Mouse (Mus musculus) neural tube, embryonic 15.5 days (tissue): ENCODE data around the gene Tex9. TPM values are rescaled to one million over a fixed set of nuclear protein-coding genes. Genes with fewer than 3 reads are reported as not detected.
A peak's percentile ranks its signal among the peaks of the same experiment; 100 is the strongest.

Source experiments
- ATAC-seq: fragments of 200-750 bp; cut with Nextera tagmentation; 2 replicates; pipeline ENCODE4 v1.8.0; 2017; ENCODE audit warnings: mild to moderate bottlenecking, moderate TSS enrichment, moderate library complexity; ENCODE audit not compliant: low FRiP score
- H3K27ac ChIP-seq: fragments of 300-500 bp; sonication (generic); replicated peaks from 2 replicates; pipeline ENCODE4 v1.5.1; 2015; ENCODE audit warnings: mild to moderate bottlenecking, inconsistent platforms
- H3K27me3 ChIP-seq: fragments of 300-500 bp; sonication (generic); replicated peaks from 2 replicates; pipeline ENCODE4 v1.6.1; 2015; ENCODE audit warnings: inconsistent platforms
- H3K36me3 ChIP-seq: fragments of 300-500 bp; sonication (generic); 2 replicates; pipeline ENCODE4 v1.6.1; 2015; ENCODE audit warnings: inconsistent platforms
- H3K4me1 ChIP-seq: fragments of 300-500 bp; sonication (generic); 2 replicates; pipeline ENCODE4 v1.6.1; 2015; ENCODE audit warnings: inconsistent platforms
- H3K4me2 ChIP-seq: fragments of 300-500 bp; sonication (generic); 2 replicates; pipeline ENCODE4 v1.6.1; 2015; ENCODE audit warnings: inconsistent platforms, mild to moderate bottlenecking, moderate library complexity
- H3K4me3 ChIP-seq: fragments of 300-500 bp; sonication (generic); replicated peaks from 2 replicates; pipeline ENCODE4 v1.5.1; 2015; ENCODE audit warnings: mild to moderate bottlenecking, inconsistent platforms
- H3K9ac ChIP-seq: fragments of 300-500 bp; sonication (generic); replicated peaks from 2 replicates; pipeline ENCODE4 v1.6.1; 2015; ENCODE audit warnings: mild to moderate bottlenecking, inconsistent platforms
- H3K9me3 ChIP-seq: fragments of 300-500 bp; sonication (generic); replicated peaks from 2 replicates; pipeline ENCODE4 v1.6.1; 2016; ENCODE audit warnings: inconsistent platforms
- WGBS: fragments of 180-500 bp; shearing (Covaris S2); methylation state at CpG from one replicate; pipeline ENCODE4 v1.1.7; 2015; ENCODE audit warnings: mixed read lengths; 5-methylcytosine and 5-hydroxymethylcytosine counted together
- polyA plus RNA-seq: library from polyadenylated mRNA; unstranded; fragments of >200 nt; fragmentation: Nextera tagmentation; extraction: Ambion mirVana; gene quantifications from 2 replicates; pipeline ENCODE4 v1.2.1, GENCODE M21; 2015

The Tex9 gene
- polyA plus RNA-seq, 1 experiment from 2014 or later: 26.8 TPM

GRCm38 (mm10) chr9:72427861-72428260 lies 64.2 kb downstream of the Tex9 start:
- Histone ChIP-seq H3K4me3 (no peak overlapping the region), H3K4me1 (peaks cover 10% of the 10 kb centered on the region; the same call in 1 of the 2 replicates), H3K9ac (no peak overlapping the region), H3K4me2 (no peak overlapping the region), H3K27ac (no peak overlapping the region), H3K27me3 (no peaks in the 10 kb centered on the region), H3K9me3 (no peaks in the 10 kb centered on the region), H3K36me3 (no peaks in the 10 kb centered on the region)
- no peak for ATAC-seq
- WGBS: 67% methylated on average over 4 of the region's 4 CpGs

GRCm38 (mm10) chr9:72425300-72425850 lies 66.6 kb downstream of the Tex9 start:
- Histone ChIP-seq H3K4me2 (peak overlapping the region; percentile 35), H3K9ac (no peak overlapping the region), H3K27ac (peak overlapping the region; percentile 37; the same call in 1 of the 2 replicates), H3K36me3 (no peaks in the 10 kb centered on the region), H3K4me3 (no peak overlapping the region), H3K4me1 (peaks cover 27% of the 10 kb centered on the region), H3K27me3 (no peaks in the 10 kb centered on the region), H3K9me3 (no peaks in the 10 kb centered on the region)
- ATAC-seq: 0 out of 2 replicates have a peak, but pooled peaks have one; percentile 18
- 32% methylated on average over 11 of the region's 11 CpGs for WGBS

- Histone ChIP-seq H3K9ac (no peak overlapping the region), H3K4me3 (no peak overlapping the region), H3K36me3 (no peaks in the 10 kb centered on the region), H3K4me2 (no peak overlapping the region), H3K4me1 (peaks cover 27% of the 10 kb centered on the region), H3K27ac (no peak overlapping the region), H3K9me3 (no peaks in the 10 kb centered on the region), H3K27me3 (no peaks in the 10 kb centered on the region)
- 95% methylated on average over 2 of the region's 2 CpGs for WGBS
- ATAC-seq: no peak
Measured at GRCm38 (mm10) chr9:72422753-72423152, 69.3 kb downstream of the Tex9 start.

- 29% methylated on average over 11 of the region's 11 CpGs for WGBS
- no peaks in the 10 kb centered on the region for H3K27me3 ChIP-seq
- no peak for ATAC-seq
- H3K4me1 ChIP-seq: peaks cover 27% of the 10 kb centered on the region
- H3K36me3 ChIP-seq: no peaks in the 10 kb centered on the region
- H3K4me3 ChIP-seq: no peak overlapping the region
- no peak overlapping the region for H3K9ac ChIP-seq
- H3K9me3 ChIP-seq: no peaks in the 10 kb centered on the region
- 0 out of 2 replicates have a peak overlapping the region, but pooled peaks have one; percentile 6 for H3K27ac ChIP-seq
- H3K4me2 ChIP-seq: no peak overlapping the region
Measured at GRCm38 (mm10) chr9:72422284-72422683, 69.7 kb downstream of the Tex9 start.

- H3K4me3 ChIP-seq: no peak overlapping the region
- H3K27ac ChIP-seq: no peak overlapping the region
- ATAC-seq: no peak
- H3K4me1 ChIP-seq: peaks cover 25% of the 10 kb centered on the region
- H3K27me3 ChIP-seq: no peaks in the 10 kb centered on the region
- no peaks in the 10 kb centered on the region for H3K36me3 ChIP-seq
- no peaks in the 10 kb centered on the region for H3K9me3 ChIP-seq
- whole genome bisulfite sequencing: 81% methylated on average over 3 of the region's 3 CpGs
- H3K4me2 ChIP-seq: no peak overlapping the region
- no peak overlapping the region for H3K9ac ChIP-seq
Measured at GRCm38 (mm10) chr9:72420490-72420889, 71.5 kb downstream of the Tex9 start.

GRCm38 (mm10) chr9:72418443-72418842 lies 73.6 kb downstream of the Tex9 start:
- no peak overlapping the region for H3K4me2 ChIP-seq
- no peak overlapping the region for H3K4me3 ChIP-seq
- no peak overlapping the region for H3K9ac ChIP-seq
- H3K27ac ChIP-seq: no peak overlapping the region
- H3K4me1 ChIP-seq: peaks cover 17% of the 10 kb centered on the region
- no peaks in the 10 kb centered on the region for H3K9me3 ChIP-seq
- WGBS: 91% methylated on average over 3 of the region's 3 CpGs
- ATAC-seq: no peak
- H3K36me3 ChIP-seq: no peaks in the 10 kb centered on the region
- H3K27me3 ChIP-seq: no peaks in the 10 kb centered on the region

GRCm38 (mm10) chr9:72411746-72412145 lies 80.3 kb downstream of the Tex9 start:
- no peaks in the 10 kb centered on the region for H3K36me3 ChIP-seq
- WGBS: 93% methylated on average over 2 of the region's 2 CpGs

GRCm38 (mm10) chr9:72409381-72410225 lies 82.4 kb downstream of the Tex9 start:
- Histone ChIP-seq H3K27me3 (no peaks in the 10 kb centered on the region), H3K36me3 (no peaks in the 10 kb centered on the region), H3K4me2 (no peak overlapping the region), H3K27ac (no peak overlapping the region), H3K9me3 (no peaks in the 10 kb centered on the region), H3K9ac (no peak overlapping the region), H3K4me1 (no peaks in the 10 kb centered on the region), H3K4me3 (no peak overlapping the region)
- ATAC-seq: no peak
- WGBS: 47% methylated on average over 15 of the region's 15 CpGs

More at GRCm38 (mm10) chr9:72411746-72412145, 80.3 kb downstream of the Tex9 start:
- H3K9me3 ChIP-seq: no peaks in the 10 kb centered on the region
- no peak overlapping the region for H3K27ac ChIP-seq
- no peak overlapping the region for H3K9ac ChIP-seq
- H3K27me3 ChIP-seq: no peaks in the 10 kb centered on the region
- H3K4me3 ChIP-seq: no peak overlapping the region
- ATAC-seq: no peak
- H3K4me2 ChIP-seq: no peak overlapping the region
- H3K4me1 ChIP-seq: no peaks in the 10 kb centered on the region

- no peaks in the 10 kb centered on the region for H3K36me3 ChIP-seq
- H3K27ac ChIP-seq: no peak overlapping the region
- H3K4me3 ChIP-seq: peak overlapping the region; percentile 30
- peak; percentile 82 for ATAC-seq
- peaks cover 5% of the 10 kb centered on the region; the same call in 1 of the 2 replicates for H3K4me1 ChIP-seq
- 10% methylated on average over 12 of the region's 12 CpGs for WGBS
- H3K4me2 ChIP-seq: peak overlapping the region; percentile 55
- H3K9me3 ChIP-seq: no peaks in the 10 kb centered on the region
- no peak overlapping the region for H3K9ac ChIP-seq
- H3K27me3 ChIP-seq: no peaks in the 10 kb centered on the region
Measured at GRCm38 (mm10) chr9:72408131-72408586, 83.9 kb downstream of the Tex9 start.

GRCm38 (mm10) chr9:72405882-72406638 lies 86.0 kb downstream of the Tex9 start:
- peaks cover 5% of the 10 kb centered on the region; the same call in 1 of the 2 replicates for H3K4me1 ChIP-seq
- H3K36me3 ChIP-seq: no peaks in the 10 kb centered on the region
- no peak overlapping the region for H3K9ac ChIP-seq
- WGBS: 91% methylated on average over 9 of the region's 9 CpGs
- H3K4me3 ChIP-seq: no peak overlapping the region
- H3K4me2 ChIP-seq: no peak overlapping the region
- H3K27me3 ChIP-seq: no peaks in the 10 kb centered on the region
- H3K9me3 ChIP-seq: no peaks in the 10 kb centered on the region
- no peak overlapping the region for H3K27ac ChIP-seq
- no peak for ATAC-seq

- Histone ChIP-seq H3K36me3 (no peaks in the 10 kb centered on the region), H3K4me2 (no peak overlapping the region), H3K4me1 (peaks cover 5% of the 10 kb centered on the region; the same call in 1 of the 2 replicates), H3K9me3 (no peaks in the 10 kb centered on the region), H3K4me3 (no peak overlapping the region), H3K27me3 (no peaks in the 10 kb centered on the region), H3K9ac (no peak overlapping the region), H3K27ac (no peak overlapping the region)
- 73% methylated on average over 3 of the region's 3 CpGs for WGBS
- ATAC-seq: no peak
Measured at GRCm38 (mm10) chr9:72404934-72405333, 87.1 kb downstream of the Tex9 start.
